Mouse (Mus musculus) forebrain, embryonic 14.5 days (tissue): ENCODE measurements around the gene Casd1. TPM values are rescaled to one million over a fixed set of nuclear protein-coding genes. Genes with fewer than 3 reads are reported as not detected.

Source experiments
- ATAC-seq: fragments of 200-750 bp; cut with Nextera tagmentation; 2 replicates; pipeline ENCODE4 v1.8.0; 2017; ENCODE audit warnings: mild to moderate bottlenecking, moderate library complexity
- DNase-seq: peaks from one replicate; pipeline ENCODE4 v3.0.0-alpha.2; 2015; ENCODE audit warnings: low spot score
- H3K27ac ChIP-seq: fragments of 300-500 bp; sonication (generic); 2 replicates; pipeline ENCODE4 v1.5.1; 2014; ENCODE audit warnings: low read depth, mild to moderate bottlenecking, control low read depth, low read length, moderate library complexity
- H3K27me3 ChIP-seq: fragments of 300-500 bp; sonication (generic); replicated peaks from 2 replicates; pipeline ENCODE4 v1.6.1; 2014; ENCODE audit warnings: low read length, control low read depth, mixed read lengths; ENCODE audit not compliant: control insufficient read depth, insufficient read depth
- H3K36me3 ChIP-seq: fragments of 300-500 bp; sonication (generic); 2 replicates; pipeline ENCODE4 v1.6.1; 2014; ENCODE audit warnings: low read length, control low read depth; ENCODE audit not compliant: control insufficient read depth, insufficient read depth
- H3K4me1 ChIP-seq: fragments of 300-500 bp; sonication (generic); 2 replicates; pipeline ENCODE4 v1.6.1; 2014; ENCODE audit warnings: antibody characterized with exemption, low read length, control low read depth; ENCODE audit not compliant: control insufficient read depth, insufficient read depth
- H3K4me2 ChIP-seq: fragments of 300-500 bp; sonication (generic); 2 replicates; pipeline ENCODE4 v1.6.1; 2014; ENCODE audit warnings: mild to moderate bottlenecking, control low read depth, low read length
- H3K4me3 ChIP-seq: fragments of 300-500 bp; sonication (generic); 2 replicates; pipeline ENCODE4 v1.5.1; 2014; ENCODE audit warnings: low read depth, low read length, control low read depth
- H3K9ac ChIP-seq: fragments of 300-500 bp; sonication (generic); 2 replicates; pipeline ENCODE4 v1.6.1; 2014; ENCODE audit warnings: mild to moderate bottlenecking, low read length, control low read depth, moderate library complexity
- H3K9me3 ChIP-seq: fragments of 300-500 bp; sonication (generic); replicated peaks from 2 replicates; pipeline ENCODE4 v1.6.1; 2016; ENCODE audit warnings: low read length, control low read depth, mixed read lengths; ENCODE audit not compliant: control insufficient read depth
- WGBS: fragments of 180-500 bp; shearing (Covaris S2); extraction: QIAGEN DNeasy Blood & Tissue Kit; methylation state at CpG from one replicate; pipeline ENCODE4 v1.1.7; 2014; 5-methylcytosine and 5-hydroxymethylcytosine counted together
- polyA plus RNA-seq: library from polyadenylated mRNA; unstranded; fragments of >200 nt; fragmentation: Nextera tagmentation; extraction: Ambion mirVana; gene quantifications from 2 replicates; pipeline ENCODE4 v1.2.1, GENCODE M21; 2014

Casd1 gene
- polyA plus RNA-seq, 1 experiment from 2014 or later = 41.8 TPM

- peak; percentile 53 for DNase-seq
- Histone ChIP-seq H3K27ac (no peak overlapping the region), H3K4me1 (no peaks in the 10 kb centered on the region), H3K9ac (no peak overlapping the region), H3K9me3 (no peaks in the 10 kb centered on the region), H3K27me3 (no peaks in the 10 kb centered on the region), H3K4me3 (no peak overlapping the region), H3K4me2 (no peak overlapping the region), H3K36me3 (no peaks in the 10 kb centered on the region)
- WGBS = 74% methylated on average over 5 of the region's 5 CpGs
- ATAC-seq = peak; percentile 67; the same call in 1 of the 2 replicates
Observed at GRCm38 (mm10) chr6:4577756-4578155, 22.9 kb upstream of the Casd1 start.

GRCm38 (mm10) chr6:4578343-4578742 is 22.3 kb upstream of the Casd1 start:
- Histone ChIP-seq H3K9me3 (no peaks in the 10 kb centered on the region), H3K27ac (no peak overlapping the region), H3K36me3 (no peaks in the 10 kb centered on the region), H3K4me3 (no peak overlapping the region), H3K27me3 (no peaks in the 10 kb centered on the region), H3K9ac (no peak overlapping the region), H3K4me2 (no peak overlapping the region), H3K4me1 (no peaks in the 10 kb centered on the region)
- DNase-seq = no peak
- 81% methylated on average over 6 of the region's 6 CpGs for WGBS
- ATAC-seq = no peak

- DNase-seq = no peak
- Histone ChIP-seq H3K36me3 (no peaks in the 10 kb centered on the region), H3K4me2 (no peak overlapping the region), H3K27ac (no peak overlapping the region), H3K4me3 (no peak overlapping the region), H3K4me1 (no peaks in the 10 kb centered on the region), H3K27me3 (no peaks in the 10 kb centered on the region), H3K9me3 (no peaks in the 10 kb centered on the region), H3K9ac (no peak overlapping the region)
- ATAC-seq = no peak
- WGBS = 72% methylated on average over 5 of the region's 5 CpGs
Observed at GRCm38 (mm10) chr6:4579620-4580019, 21.0 kb upstream of the Casd1 start.

- DNase-seq (no peak), ATAC-seq (peak; percentile 50; the same call in 1 of the 2 replicates)
- no peaks in the 10 kb centered on the region for H3K36me3 ChIP-seq
- H3K9ac ChIP-seq = no peak overlapping the region
- H3K27me3 ChIP-seq = no peaks in the 10 kb centered on the region
- no peak overlapping the region for H3K27ac ChIP-seq
- H3K9me3 ChIP-seq = no peaks in the 10 kb centered on the region
- H3K4me1 ChIP-seq = no peaks in the 10 kb centered on the region
- no peak overlapping the region for H3K4me3 ChIP-seq
- WGBS = 24% methylated on average over 6 of the region's 6 CpGs
- no peak overlapping the region for H3K4me2 ChIP-seq
Observed at GRCm38 (mm10) chr6:4583485-4583884, 17.2 kb upstream of the Casd1 start.

GRCm38 (mm10) chr6:4587946-4588345 is 12.7 kb upstream of the Casd1 start:
- DNase-seq (no peak), ATAC-seq (no peak)
- H3K4me2 ChIP-seq = no peak overlapping the region
- no peak overlapping the region for H3K4me3 ChIP-seq
- no peak overlapping the region for H3K27ac ChIP-seq
- H3K4me1 ChIP-seq = no peaks in the 10 kb centered on the region
- H3K9ac ChIP-seq = no peak overlapping the region
- H3K27me3 ChIP-seq = no peaks in the 10 kb centered on the region
- WGBS = 67% methylated on average over 4 of the region's 4 CpGs
- no peaks in the 10 kb centered on the region for H3K9me3 ChIP-seq
- H3K36me3 ChIP-seq = no peaks in the 10 kb centered on the region

- no peak for DNase-seq
- no peak overlapping the region for H3K4me2 ChIP-seq
Observed at GRCm38 (mm10) chr6:4588722-4589121, 11.9 kb upstream of the Casd1 start.

GRCm38 (mm10) chr6:4590089-4590488 is 10.6 kb upstream of the Casd1 start:
- DNase-seq = no peak
- H3K4me1 ChIP-seq = no peaks in the 10 kb centered on the region
- WGBS = 51% methylated on average over 8 of the region's 8 CpGs
- H3K4me3 ChIP-seq = no peak overlapping the region
- H3K36me3 ChIP-seq = no peaks in the 10 kb centered on the region
- no peaks in the 10 kb centered on the region for H3K9me3 ChIP-seq
- H3K9ac ChIP-seq = no peak overlapping the region
- no peak for ATAC-seq
- H3K27me3 ChIP-seq = no peaks in the 10 kb centered on the region
- H3K27ac ChIP-seq = no peak overlapping the region
- no peak overlapping the region for H3K4me2 ChIP-seq

More at GRCm38 (mm10) chr6:4588722-4589121, 11.9 kb upstream of the Casd1 start:
- Histone ChIP-seq H3K27me3 (no peaks in the 10 kb centered on the region), H3K36me3 (no peaks in the 10 kb centered on the region), H3K9ac (no peak overlapping the region), H3K9me3 (no peaks in the 10 kb centered on the region), H3K4me1 (no peaks in the 10 kb centered on the region), H3K4me3 (no peak overlapping the region), H3K27ac (no peak overlapping the region)
- 91% methylated on average over 3 of the region's 3 CpGs for WGBS
- ATAC-seq = no peak

GRCm38 (mm10) chr6:4597711-4598110 is 2.9 kb upstream of the Casd1 start:
- Histone ChIP-seq H3K27ac (no peak overlapping the region), H3K36me3 (no peaks in the 10 kb centered on the region), H3K4me1 (peaks cover 22% of the 10 kb centered on the region), H3K4me3 (no peak overlapping the region), H3K27me3 (no peaks in the 10 kb centered on the region), H3K4me2 (no peak overlapping the region), H3K9ac (no peak overlapping the region), H3K9me3 (no peaks in the 10 kb centered on the region)
- DNase-seq (no peak), ATAC-seq (no peak)
- WGBS = 69% methylated on average over 4 of the region's 4 CpGs

GRCm38 (mm10) chr6:4600085-4600657 is 468 bp upstream of the Casd1 start:
- DNase-seq (no peak), ATAC-seq (peak; percentile 21)
- peak overlapping the region; percentile 95 for H3K27ac ChIP-seq
- peak overlapping the region; percentile 91 for H3K4me2 ChIP-seq
- peak overlapping the region; percentile 70 for H3K4me3 ChIP-seq
- no peaks in the 10 kb centered on the region for H3K27me3 ChIP-seq
- no peaks in the 10 kb centered on the region for H3K9me3 ChIP-seq
- peak overlapping the region; percentile 96 for H3K9ac ChIP-seq
- WGBS = 33% methylated on average over 7 of the region's 7 CpGs
- H3K36me3 ChIP-seq = no peaks in the 10 kb centered on the region
- peaks cover 28% of the 10 kb centered on the region for H3K4me1 ChIP-seq
